ENCODE assay signal across 8 mouse cellular contexts in the genomic region with DNA sequence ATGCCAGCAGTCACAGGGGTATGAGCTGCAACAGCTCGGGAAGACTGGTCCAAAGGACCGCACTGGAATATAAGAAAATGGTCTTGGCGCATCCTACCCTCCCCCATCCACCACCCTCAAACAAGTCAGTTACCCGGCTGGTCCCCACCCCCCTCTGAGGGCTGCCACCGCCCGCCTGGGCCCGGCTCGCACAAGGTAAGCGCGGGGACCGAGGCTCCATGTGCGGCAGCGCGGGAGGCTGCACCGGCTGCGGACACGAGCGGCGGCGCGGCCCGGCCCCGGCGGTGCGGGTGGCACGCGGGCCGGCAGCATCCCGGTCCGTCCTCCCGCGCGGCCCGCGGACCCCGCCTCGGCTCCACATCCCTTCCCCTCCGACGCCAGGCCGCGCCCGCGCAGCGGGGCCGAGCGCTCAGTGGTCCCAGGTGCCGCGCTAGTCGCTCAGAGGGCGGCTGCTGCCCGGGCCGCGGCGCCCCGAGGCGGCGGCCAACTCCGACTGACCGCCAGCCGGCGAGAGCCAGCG. TPM values are rescaled to one million over a fixed set of nuclear protein-coding genes. Genes with fewer than 3 reads are reported as not detected.
A peak's percentile ranks its signal among the peaks of the same experiment; 100 is the strongest.
DNase-seq lines count a peak whose midpoint lies in the region; ATAC-seq lines count a peak whose summit lies in the region.

No protein-coding gene starts in this region.

- H3K4me3 ChIP-seq in megakaryocyte, embryonic 14.5 days (replicated peaks), result peak overlapping the region; percentile 95
- H3K4me3 ChIP-seq in stomach, embryonic 14.5 days (ENCODE audit: low read depth, low read length), result peak overlapping the region; percentile 77

- no peaks in the 10 kb centered on the region for H3K9me3 ChIP-seq in megakaryocyte, embryonic 14.5 days
- no peaks in the 10 kb centered on the region for H3K9me3 ChIP-seq in stomach, embryonic 14.5 days (ENCODE audit: control insufficient read depth, low read depth, low read length)

- peak; percentile 42 for DNase-seq in adrenal gland, adult 8-10 months
- no peak for DNase-seq in adrenal gland, adult (ENCODE audit: inconsistent age in 2 of 2, low spot score in 1 of 2)
- peak; percentile 45 for DNase-seq in adipocyte (ENCODE audit: low spot score)
- DNase-seq in heart, postnatal 4 days, result peak; percentile 66
- peak; percentile 35 to 81 for DNase-seq in left cerebral cortex, postnatal 10 days (ENCODE audit: extremely low spot score in 1 of 2, low spot score in 2 of 2)

- peaks cover 10% of the 10 kb centered on the region for H3K36me3 ChIP-seq in megakaryocyte, embryonic 14.5 days (replicated peaks; ENCODE audit: low read length)
- H3K36me3 ChIP-seq in stomach, embryonic 14.5 days (ENCODE audit: control insufficient read depth, insufficient read depth, low read length), result no peaks in the 10 kb centered on the region

- peaks cover 41% of the 10 kb centered on the region for H3K4me1 ChIP-seq in megakaryocyte, embryonic 14.5 days
- H3K4me1 ChIP-seq in stomach, embryonic 14.5 days (ENCODE audit: control insufficient read depth, insufficient read depth, low read length), result 0 out of 2 replicates have a peak, but pooled peaks cover 2% of the 10 kb centered on the region

- H3K27ac ChIP-seq in stomach, embryonic 14.5 days (ENCODE audit: low read length), result peak overlapping the region; percentile 97

- H3K9ac ChIP-seq in stomach, embryonic 14.5 days (replicated peaks; ENCODE audit: low read depth, low read length), result peak overlapping the region; percentile 87

- H3K27me3 ChIP-seq in megakaryocyte, embryonic 14.5 days (replicated peaks), result no peaks in the 10 kb centered on the region
- no peaks in the 10 kb centered on the region for H3K27me3 ChIP-seq in stomach, embryonic 14.5 days (ENCODE audit: control insufficient read depth, insufficient read depth, low read length)

- peak overlapping the region; percentile 60 for H3K4me2 ChIP-seq in stomach, embryonic 14.5 days (replicated peaks; ENCODE audit: low read depth, low read length)

- WGBS in stomach, embryonic 14.5 days, result under 1% methylated on average over 53 of the region's 62 CpGs

- intact Hi-C loops in left cerebral cortex, postnatal 10 days (cut with DNase I), result loop anchor here (5.0 kb wide), 1 partner anchor 72 kb away; no protein-coding TSS in a partner anchor

- ATAC-seq in erythroblast, adult 5-6 weeks (replicated peaks; ENCODE audit: low FRiP score, poor library complexity, severe bottlenecking), result peak; percentile 40
- ATAC-seq in stomach, embryonic 14.5 days (ENCODE audit: insufficient number of reproducible peaks, insufficient read depth, low FRiP score, low read depth), result peak; percentile 31

RNA-seq across cellular contexts. Expression of a gene that starts 0.5 kb away (rescaled TPM):
- total RNA-seq in adrenal gland, adult 8-10 months (2022), result 10 to 100 TPM; 24.1 to 35.9 (median 31.4) TPM
- total RNA-seq in erythroblast, adult 5-6 weeks (2015; ENCODE audit: low replicate concordance), result 12.7 and 17.6 TPM in 2 replicates
- total RNA-seq in erythroblast, adult 5-6 weeks (2017; ENCODE audit: low replicate concordance), result 11.0 and 13.4 TPM in 2 replicates
- total RNA-seq in heart, postnatal 4 days (2021), result 10 to 100 TPM; 40.2 to 41.4 TPM
- total RNA-seq in left cerebral cortex, postnatal 10 days (2021), result 10 to 100 TPM; 86.5 to 91.3 TPM
- polyA plus RNA-seq in megakaryocyte, embryonic 14.5 days (2012; ENCODE audit: insufficient read depth, low replicate concordance), result 0.67 and 1.5 TPM in 2 replicates
- 58.5 and 59.0 TPM in 2 replicates for polyA plus RNA-seq in stomach, embryonic 14.5 days (2014; fragmentation: Nextera tagmentation; extraction: Ambion mirVana)

Comparison
In these comparisons a context has a peak if more than half of its experiments do, and no peak if none do; other contexts are left out.
1. DNase-seq: peak in adrenal gland, adult 8-10 months (single experiment), adipocyte (single experiment), heart, postnatal 4 days (single experiment) and left cerebral cortex, postnatal 10 days (2 of 2); none in adrenal gland, adult (0 of 2).